Comparison of ENCODE assay signal across 25 mouse cellular contexts in the genomic region with DNA sequence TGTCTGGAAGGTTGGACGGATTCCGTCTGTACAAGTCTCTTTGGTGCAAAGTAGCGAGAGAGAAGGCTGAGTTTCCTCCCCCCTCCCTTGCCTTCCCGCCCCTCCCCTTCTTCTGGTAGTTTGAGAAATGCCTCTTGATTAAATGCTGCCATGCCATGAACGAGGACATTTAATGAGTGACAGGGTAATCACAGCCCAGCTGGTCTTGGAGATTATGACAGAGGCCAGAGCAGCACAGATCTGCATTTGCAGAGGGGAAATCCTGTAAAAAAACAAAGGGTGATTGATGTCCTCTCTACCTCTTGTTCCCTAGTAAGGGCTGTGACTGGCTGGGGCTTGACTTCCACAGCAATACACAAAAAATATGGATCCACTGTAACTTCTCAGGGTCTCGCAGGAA. TPM values are rescaled to one million over a fixed set of nuclear protein-coding genes. Genes with fewer than 3 reads are reported as not detected.
"Had no signal": no experiment of that assay in that cellular context is flagged by ENCODE, and none has a peak within 500 bp of the region (broad histone marks: within the 10 kb centered on the region; RNA-seq: fewer than 3 reads in every experiment).

No protein-coding gene starts in this region.

- ATAC-seq: forebrain, postnatal 0 days; hindbrain, postnatal 0 days; intestine, embryonic 16.5 days had no signal

- H3K9me3 ChIP-seq: heart, embryonic 13.5 days; heart, embryonic 15.5 days; hindbrain, embryonic 13.5 days; hindbrain, embryonic 15.5 days; kidney, embryonic 15.5 days; limb, embryonic 13.5 days had no signal

- H3K4me3 ChIP-seq: heart, adult 2 months; heart, embryonic 13.5 days; heart, embryonic 15.5 days; hindbrain, embryonic 13.5 days; hindbrain, embryonic 15.5 days; kidney, embryonic 15.5 days; limb, embryonic 13.5 days had no signal

- H3K9ac ChIP-seq: forebrain, postnatal 0 days; heart, embryonic 13.5 days; heart, embryonic 15.5 days; hindbrain, embryonic 13.5 days; hindbrain, embryonic 15.5 days; kidney, embryonic 15.5 days; limb, embryonic 13.5 days had no signal

- DNase-seq: forebrain, postnatal 0 days; gastrocnemius, postnatal 14 days; gastrocnemius, postnatal 36 days; heart, adult 11 months; heart, adult 2 months; heart, postnatal 14 days; heart, postnatal 36 days; kidney, adult 11 months; kidney, adult 2 months; kidney, adult 9 months; kidney, postnatal 14 days; kidney, postnatal 36 days; layer of hippocampus, adult 9-11 months; layer of hippocampus, postnatal 36 days; left cerebral cortex, postnatal 4 days had no signal

- H3K27ac ChIP-seq: heart, adult 2 months; heart, embryonic 13.5 days; heart, embryonic 15.5 days; hindbrain, embryonic 13.5 days; hindbrain, embryonic 15.5 days; hindbrain, postnatal 0 days; kidney, embryonic 15.5 days; kidney, postnatal 0 days; limb, embryonic 13.5 days had no signal

- H3K4me2 ChIP-seq: heart, embryonic 11.5 days; heart, embryonic 13.5 days; heart, embryonic 15.5 days; hindbrain, embryonic 13.5 days; hindbrain, embryonic 15.5 days; kidney, embryonic 15.5 days; limb, embryonic 13.5 days had no signal

- H3K27me3 ChIP-seq: heart, embryonic 15.5 days; hindbrain, embryonic 13.5 days; hindbrain, embryonic 15.5 days; kidney, embryonic 15.5 days; limb, embryonic 13.5 days had no signal

- H3K36me3 ChIP-seq: heart, embryonic 13.5 days; heart, embryonic 15.5 days; hindbrain, embryonic 13.5 days; hindbrain, embryonic 15.5 days; kidney, embryonic 15.5 days; limb, embryonic 13.5 days had no signal

RNA-seq across cellular contexts. Expression of gene Gsg1, which starts 6.3 kb away (rescaled TPM):
- polyA plus RNA-seq: hindbrain, embryonic 15.5 days had no signal
